Comparison of ENCODE assay signal across 9 mouse cellular contexts in genomic region chr8:125897868-125898788, GRCm38 (mm10). TPM values are rescaled to one million over a fixed set of nuclear protein-coding genes. Genes with fewer than 3 reads are reported as not detected.
DNase-seq lines count a peak whose midpoint lies in the region; ATAC-seq and TF ChIP-seq lines count a peak whose summit lies in the region.
"Had no signal": no experiment of that assay in that cellular context is flagged by ENCODE, and none has a peak within 500 bp of the region (broad histone marks: within the 10 kb centered on the region; RNA-seq: fewer than 3 reads in every experiment).

Gene Pcnx2, minus strand, starts transcription at chr8:125898317.

- H3K4me2 ChIP-seq in heart, embryonic 15.5 days = peak within 1 kb of the TSS; percentile 50
- peak within 1 kb of the TSS; percentile 69 for H3K4me2 ChIP-seq in neural tube, embryonic 15.5 days

- 8% methylated on average over 44 of the region's 44 CpGs for WGBS in heart, embryonic 15.5 days
- WGBS in neural tube, embryonic 15.5 days = 5% methylated on average over 41 of the region's 44 CpGs
- 8% methylated on average over 44 of the region's 44 CpGs for WGBS in lung, adult 2 months

- no peak for TF ChIP-seq CTCF in lung, adult 2 months (IDR thresholded peaks at IDR 0.05; ENCODE audit: insufficient read depth, low read length)

- H3K27me3 ChIP-seq in heart, embryonic 15.5 days = peaks cover 32% of the 10 kb centered on the region
- H3K27me3 ChIP-seq in neural tube, embryonic 15.5 days (replicated peaks) = no peaks in the 10 kb centered on the region; the same call in 1 of the 2 replicates

- H3K4me1 ChIP-seq in heart, embryonic 15.5 days (replicated peaks) = peaks cover 9% of the 10 kb centered on the region
- peaks cover 26% of the 10 kb centered on the region for H3K4me1 ChIP-seq in neural tube, embryonic 15.5 days
- H3K4me1 ChIP-seq in lung, adult 2 months (ENCODE audit: control insufficient read depth, insufficient read depth, low read length) = no peaks in the 10 kb centered on the region

- no peaks in the 10 kb centered on the region for H3K36me3 ChIP-seq in heart, embryonic 15.5 days
- no peaks in the 10 kb centered on the region for H3K36me3 ChIP-seq in neural tube, embryonic 15.5 days

- no peak within 1 kb of the TSS for H3K9ac ChIP-seq in heart, embryonic 15.5 days
- peak within 1 kb of the TSS; percentile 74 for H3K9ac ChIP-seq in neural tube, embryonic 15.5 days (replicated peaks)

- no peak within 1 kb of the TSS for H3K27ac ChIP-seq in heart, embryonic 15.5 days
- peak within 1 kb of the TSS; percentile 84 for H3K27ac ChIP-seq in neural tube, embryonic 15.5 days (replicated peaks)

- ATAC-seq in heart, embryonic 15.5 days (replicated peaks; ENCODE audit: insufficient number of reproducible peaks, insufficient read depth, low FRiP score, low read depth) = no peak; the same call in 1 of the 2 replicates
- peak; percentile 93 for ATAC-seq in neural tube, embryonic 15.5 days (ENCODE audit: low FRiP score)

- peak within 1 kb of the TSS; percentile 19; the same call in 1 of the 2 replicates for H3K4me3 ChIP-seq in heart, embryonic 15.5 days
- peak within 1 kb of the TSS; percentile 68 for H3K4me3 ChIP-seq in neural tube, embryonic 15.5 days (replicated peaks)
- H3K4me3 ChIP-seq in lung, adult 2 months (replicated peaks; ENCODE audit: extremely low read depth, low read depth, low read length) = no peak within 1 kb of the TSS

- no peak for DNase-seq in heart, adult 11 months
- peak; percentile 90 for DNase-seq in cerebellum, adult 11-12 months
- DNase-seq in frontal cortex, postnatal 10 days (ENCODE audit: low spot score in 2 of 2) = peak; percentile 61 to 67
- peak; percentile 60 to 85 for DNase-seq in left cerebral cortex, adult 8-10 months (ENCODE audit: low spot score in 2 of 2)
- DNase-seq in urinary bladder, postnatal 14 days (ENCODE audit: low spot score) = no peak
- DNase-seq in lung, adult 2 months = no peak

- no peaks in the 10 kb centered on the region for H3K9me3 ChIP-seq in heart, embryonic 15.5 days (replicated peaks)
- H3K9me3 ChIP-seq in neural tube, embryonic 15.5 days (replicated peaks) = no peaks in the 10 kb centered on the region

- TF ChIP-seq POLR2A in lung, adult 2 months (IDR thresholded peaks at IDR 0.05; ENCODE audit: borderline replicate concordance, extremely low read depth, low read depth, low read length) = no peak

RNA-seq across cellular contexts. Expression of gene Pcnx2, which starts in this region (rescaled TPM):
- 0.15 and 0.42 TPM in 2 replicates for polyA plus RNA-seq in heart, embryonic 15.5 days (2015; fragmentation: Nextera tagmentation; extraction: Ambion mirVana)
- total RNA-seq in left cerebral cortex, adult 8-10 months (2022) = 10 to 100 TPM; 76.7 to 90.1 (median 84.9) TPM
- 3.6 and 4.8 TPM in 2 replicates for polyA plus RNA-seq in neural tube, embryonic 15.5 days (2015; fragmentation: Nextera tagmentation; extraction: Ambion mirVana)
- polyA plus RNA-seq in lung, adult 2 months (2012; rRNA removed) = 1.8 and 2.1 TPM in 2 replicates
- total RNA-seq: liver, adult 2 months had no signal

Comparison
In these comparisons a context has a peak if more than half of its experiments do, and no peak if none do; other contexts are left out.
1. DNase-seq: peak in cerebellum, adult 11-12 months (single experiment), frontal cortex, postnatal 10 days (2 of 2) and left cerebral cortex, adult 8-10 months (2 of 2); none in heart, adult 11 months (single experiment), urinary bladder, postnatal 14 days (single experiment) and lung, adult 2 months (single experiment).